Mouse (Mus musculus) kidney, adult 2 months (tissue): ENCODE results near the gene Ablim1.

ENCODE experiments used
- CTCF ChIP-seq: fragments of 200-500 bp; conservative IDR thresholded peaks from 2 replicates; pipeline ENCODE4 v1.5.1; 2011; ENCODE audit warnings: low read depth, mild to moderate bottlenecking, control low read depth, low read length, moderate library complexity, mixed read lengths; ENCODE audit not compliant: insufficient read depth, insufficient read length
- POLR2A ChIP-seq: fragments of 200-500 bp; IDR thresholded peaks from one replicate; pipeline ENCODE4 v1.6.1; 2011; ENCODE audit warnings: low read depth, low read length, control low read depth

DNA sequence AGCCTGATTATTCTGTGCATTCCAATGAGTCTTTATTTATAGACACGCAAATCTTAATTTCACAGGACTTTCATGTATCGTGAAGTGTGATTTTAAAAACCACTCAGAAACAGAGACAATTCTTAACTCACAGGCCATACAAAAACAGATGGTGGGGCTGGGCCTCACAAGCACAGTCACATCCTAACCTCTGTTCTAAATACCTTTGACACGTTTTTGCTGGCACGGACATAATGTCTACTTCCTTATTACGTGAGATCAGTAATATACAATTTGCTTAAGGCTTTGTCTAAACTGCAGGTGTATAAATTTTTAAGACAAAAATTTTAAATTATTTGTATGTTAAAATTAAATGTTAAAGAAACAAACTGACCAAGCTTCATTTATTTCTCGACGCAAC is 212.7 kb downstream of the Ablim1 start:
- TF ChIP-seq CTCF (no peak), POLR2A (no peak)
